Mouse (Mus musculus): ENCODE results near the gene Slc8a1. TPM values are rescaled to one million over a fixed set of nuclear protein-coding genes. Genes with fewer than 3 reads are reported as not detected.

Slc8a1 gene
- 73.3 and 83.6 TPM in 2 replicates for polyA plus RNA-seq (2015; fragmentation: Nextera tagmentation; extraction: Ambion mirVana)

DNA sequence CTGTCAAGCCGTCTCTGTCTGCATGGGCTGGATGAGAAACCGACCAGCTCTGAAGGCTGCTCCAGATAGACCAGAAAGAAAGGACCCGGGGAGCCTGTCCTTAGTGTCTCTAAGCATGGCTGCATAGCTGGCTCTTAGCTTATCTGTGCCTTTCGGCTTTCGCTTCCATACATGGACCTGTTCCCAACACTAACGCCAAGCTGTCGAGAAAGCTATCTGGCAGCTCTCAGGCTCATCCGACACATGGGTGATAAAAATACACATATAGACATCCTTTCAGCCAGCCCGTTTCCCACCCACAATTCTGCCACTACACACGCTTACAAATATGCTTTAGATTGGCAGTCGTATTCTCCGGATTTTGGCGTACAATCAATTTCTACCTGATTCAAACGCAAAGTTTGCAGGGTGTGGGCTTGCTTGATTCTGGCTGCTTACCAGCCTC, at the start of gene Slc8a1:
Slc8a1 (minus strand) TSS at position 67 of the 445 bp plus-strand sequence.
- peak; percentile 91 for ATAC-seq (replicated peaks; ENCODE audit: insufficient number of reproducible peaks, insufficient read depth, low FRiP score, low read depth)
- Histone ChIP-seq H3K27ac (peak within 1 kb of the TSS; percentile 91), H3K4me1 (replicated peaks) (peaks cover 20% of the 10 kb centered on the region), H3K4me2 (peak within 1 kb of the TSS; percentile 43), H3K27me3 (no peaks in the 10 kb centered on the region), H3K36me3 (no peaks in the 10 kb centered on the region), H3K9ac (peak within 1 kb of the TSS; percentile 56), H3K9me3 (replicated peaks) (no peaks in the 10 kb centered on the region), H3K4me3 (peak within 1 kb of the TSS; percentile 48)
- WGBS, result 24% methylated on average over 14 of the region's 14 CpGs

DNA sequence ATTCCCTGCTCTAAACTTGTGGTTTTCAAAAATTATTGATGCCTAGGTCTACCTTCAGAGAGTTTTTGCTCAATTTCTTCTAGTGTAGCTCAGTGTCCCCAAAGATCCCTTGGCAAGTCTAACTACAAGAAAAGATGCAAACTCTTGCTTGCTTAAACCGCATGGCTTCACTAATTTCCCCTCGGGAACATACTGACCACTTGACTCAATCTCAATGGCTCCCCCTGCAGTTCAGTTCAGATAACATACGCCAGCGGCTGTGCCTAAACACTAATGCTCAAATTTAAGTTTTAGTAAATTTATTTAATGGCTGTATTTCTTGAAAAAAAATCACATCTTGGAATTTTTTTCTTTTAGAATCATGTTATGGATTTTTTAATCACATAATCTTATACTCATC, 49.2 kb upstream of the Slc8a1 start:
- H3K4me1 ChIP-seq (replicated peaks), result peaks cover 21% of the 10 kb centered on the region
- no peak overlapping the region for H3K4me3 ChIP-seq
- 0 out of 2 replicates have a peak, but pooled peaks have one; percentile 58 for ATAC-seq (replicated peaks; ENCODE audit: insufficient number of reproducible peaks, insufficient read depth, low FRiP score, low read depth)
- H3K9me3 ChIP-seq (replicated peaks), result no peaks in the 10 kb centered on the region
- no peak overlapping the region for H3K27ac ChIP-seq
- no peaks in the 10 kb centered on the region for H3K27me3 ChIP-seq
- H3K4me2 ChIP-seq, result no peak overlapping the region
- H3K9ac ChIP-seq, result no peak overlapping the region
- H3K36me3 ChIP-seq, result no peaks in the 10 kb centered on the region
- WGBS, result 32% methylated on average over 4 of the region's 4 CpGs

DNA sequence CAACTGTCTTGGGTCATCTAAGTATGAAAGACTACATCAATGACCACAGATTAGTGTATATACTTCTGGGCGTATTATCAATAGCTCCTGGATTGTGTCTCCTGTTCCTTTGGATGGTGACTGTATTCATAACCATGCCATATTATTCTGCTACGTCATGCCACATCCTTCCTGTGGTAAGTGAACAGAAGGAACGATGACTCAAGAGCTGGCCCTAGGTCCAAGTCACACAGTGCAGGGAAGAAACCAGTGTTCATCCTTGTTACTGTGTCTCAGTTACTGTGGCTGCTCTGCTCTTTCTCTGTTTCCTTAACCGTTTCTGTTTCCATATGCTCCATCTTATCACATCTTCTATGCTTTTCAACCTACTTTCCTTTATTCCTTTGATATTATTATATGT, 44.1 kb upstream of the Slc8a1 start:
- 63% methylated on average over 4 of the region's 4 CpGs for WGBS
- Histone ChIP-seq H3K36me3 (no peaks in the 10 kb centered on the region), H3K9ac (no peak overlapping the region), H3K9me3 (replicated peaks) (no peaks in the 10 kb centered on the region), H3K27ac (peak overlapping the region; percentile 86), H3K4me1 (replicated peaks) (peaks cover 28% of the 10 kb centered on the region), H3K4me3 (no peak overlapping the region), H3K27me3 (no peaks in the 10 kb centered on the region), H3K4me2 (no peak overlapping the region)
- ATAC-seq (replicated peaks; ENCODE audit: insufficient number of reproducible peaks, insufficient read depth, low FRiP score, low read depth), result no peak

DNA sequence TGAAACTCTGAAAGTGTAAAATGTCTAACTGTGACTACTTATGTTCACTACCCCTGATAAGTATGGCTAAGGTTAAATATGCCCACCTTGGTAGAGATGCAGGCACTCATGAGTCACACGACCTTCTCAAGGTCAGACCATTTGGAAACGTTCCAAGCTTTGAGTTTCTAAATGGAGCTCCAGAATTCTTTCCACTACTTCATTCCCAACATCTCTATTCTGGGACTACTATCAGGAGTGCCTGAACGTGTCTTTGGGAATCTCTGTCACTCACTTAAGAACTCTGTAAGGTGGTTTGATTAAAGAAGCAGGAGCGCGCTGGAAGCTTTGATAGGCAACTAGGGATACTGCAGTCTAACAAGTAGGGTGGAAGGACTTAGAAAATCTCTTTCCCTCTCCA, 43.3 kb upstream of the Slc8a1 start:
- peak; percentile 90 for ATAC-seq (replicated peaks; ENCODE audit: insufficient number of reproducible peaks, insufficient read depth, low FRiP score, low read depth)
- H3K4me1 ChIP-seq (replicated peaks), result peaks cover 28% of the 10 kb centered on the region

DNA sequence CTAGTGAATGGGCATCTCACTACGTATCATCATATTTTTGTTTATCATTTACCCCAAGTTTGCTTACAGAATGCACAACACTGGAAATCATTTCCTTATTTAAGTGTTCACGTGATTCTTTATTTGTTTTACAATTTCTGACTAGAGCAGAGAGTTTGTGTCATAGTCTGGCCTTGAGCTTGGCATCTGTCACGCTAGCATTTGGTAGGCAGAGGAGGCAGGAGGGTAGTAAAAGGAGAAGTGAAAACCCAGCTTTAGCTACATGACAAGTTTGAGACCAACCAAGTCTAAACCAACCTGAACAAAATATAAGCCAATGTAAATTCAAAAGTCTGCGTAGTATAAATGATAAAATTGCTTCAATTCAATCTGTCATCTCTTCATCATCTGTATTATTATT, 41.7 kb upstream of the Slc8a1 start:
- H3K4me1 ChIP-seq (replicated peaks), result peaks cover 36% of the 10 kb centered on the region
- H3K9ac ChIP-seq, result no peak overlapping the region
- ATAC-seq (replicated peaks; ENCODE audit: insufficient number of reproducible peaks, insufficient read depth, low FRiP score, low read depth), result no peak
- H3K36me3 ChIP-seq, result no peaks in the 10 kb centered on the region
- 72% methylated on average over 4 of the region's 4 CpGs for WGBS
- peak overlapping the region; percentile 86 for H3K27ac ChIP-seq
- no peaks in the 10 kb centered on the region for H3K27me3 ChIP-seq
- H3K9me3 ChIP-seq (replicated peaks), result no peaks in the 10 kb centered on the region
- no peak overlapping the region for H3K4me2 ChIP-seq
- H3K4me3 ChIP-seq, result no peak overlapping the region

More for the DNA sequence above, 43.3 kb upstream of the Slc8a1 start:
- 27% methylated on average over 5 of the region's 5 CpGs for whole genome bisulfite sequencing
- Histone ChIP-seq H3K27me3 (no peaks in the 10 kb centered on the region), H3K4me3 (no peak overlapping the region), H3K9ac (no peak overlapping the region), H3K4me2 (peak overlapping the region; percentile 21; the same call in 1 of the 2 replicates), H3K9me3 (replicated peaks) (no peaks in the 10 kb centered on the region), H3K27ac (peak overlapping the region; percentile 86), H3K36me3 (no peaks in the 10 kb centered on the region)

GRCm38 (mm10) chr17:81750664-81751063, 12.5 kb upstream of the Slc8a1 start:
- no peaks in the 10 kb centered on the region for H3K27me3 ChIP-seq
- no peak overlapping the region for H3K27ac ChIP-seq
- H3K36me3 ChIP-seq, result no peaks in the 10 kb centered on the region
- no peak overlapping the region for H3K9ac ChIP-seq
- H3K4me3 ChIP-seq, result no peak overlapping the region
- no peaks in the 10 kb centered on the region; the same call in 1 of the 2 replicates for H3K4me1 ChIP-seq (replicated peaks)
- 73% methylated on average over 2 of the region's 2 CpGs for WGBS
- no peak for ATAC-seq (replicated peaks; ENCODE audit: insufficient number of reproducible peaks, insufficient read depth, low FRiP score, low read depth)
- no peak overlapping the region for H3K4me2 ChIP-seq
- no peaks in the 10 kb centered on the region for H3K9me3 ChIP-seq (replicated peaks)

DNA sequence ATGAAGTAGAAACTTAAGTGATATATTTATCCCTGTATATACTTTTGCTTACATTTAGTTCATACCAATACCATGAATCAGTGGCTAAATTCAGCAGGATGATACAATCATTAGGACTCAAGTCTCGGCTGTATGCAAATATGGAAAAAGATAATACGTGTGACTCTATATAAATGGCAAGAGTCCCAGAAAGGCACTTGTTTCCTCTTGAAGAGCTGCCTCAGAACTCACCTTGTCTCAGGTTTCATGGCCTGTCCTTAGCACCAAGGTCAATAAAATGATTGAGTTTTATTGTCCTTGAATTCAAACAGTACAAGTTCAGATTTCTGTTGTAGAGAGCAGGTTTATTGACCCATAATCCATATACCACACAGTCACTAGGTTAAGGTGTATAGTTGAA, 4.9 kb upstream of the Slc8a1 start:
- no peaks in the 10 kb centered on the region for H3K27me3 ChIP-seq
- 23% methylated on average over 2 of the region's 2 CpGs for WGBS
- no peaks in the 10 kb centered on the region for H3K9me3 ChIP-seq (replicated peaks)
- H3K4me1 ChIP-seq (replicated peaks), result peaks cover 20% of the 10 kb centered on the region
- H3K4me2 ChIP-seq, result no peak overlapping the region
- no peak for ATAC-seq (replicated peaks; ENCODE audit: insufficient number of reproducible peaks, insufficient read depth, low FRiP score, low read depth)
- no peak overlapping the region for H3K4me3 ChIP-seq
- H3K27ac ChIP-seq, result peak overlapping the region; percentile 56; the same call in 1 of the 2 replicates
- H3K36me3 ChIP-seq, result no peaks in the 10 kb centered on the region
- no peak overlapping the region for H3K9ac ChIP-seq

DNA sequence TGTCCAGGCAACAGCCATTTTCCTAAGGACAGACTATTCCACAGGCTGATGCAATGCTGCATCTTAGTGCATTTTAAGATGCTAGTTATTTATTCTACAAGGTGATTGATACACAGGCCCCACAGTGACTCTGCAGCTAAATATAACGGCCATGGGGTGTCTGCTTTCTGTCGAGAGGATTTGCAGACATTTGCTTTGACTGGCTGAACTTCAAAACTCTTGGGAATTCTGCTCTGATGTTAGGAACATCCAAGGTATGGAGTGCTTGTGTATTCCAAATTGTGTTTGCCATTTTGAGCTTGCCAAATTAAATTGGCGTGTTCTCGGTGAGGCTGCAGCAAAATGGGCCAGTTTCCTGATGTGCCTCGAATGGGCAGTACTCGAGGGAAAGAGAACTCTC, 2.4 kb upstream of the Slc8a1 start:
- Histone ChIP-seq H3K4me2 (peak overlapping the region; percentile 47), H3K9me3 (replicated peaks) (no peaks in the 10 kb centered on the region), H3K27ac (peak overlapping the region; percentile 92), H3K4me3 (peak overlapping the region; percentile 8; the same call in 1 of the 2 replicates), H3K36me3 (no peaks in the 10 kb centered on the region), H3K27me3 (no peaks in the 10 kb centered on the region), H3K4me1 (replicated peaks) (peaks cover 20% of the 10 kb centered on the region), H3K9ac (peak overlapping the region; percentile 33; the same call in 1 of the 2 replicates)
- peak; percentile 17; the same call in 1 of the 2 replicates for ATAC-seq (replicated peaks; ENCODE audit: insufficient number of reproducible peaks, insufficient read depth, low FRiP score, low read depth)
- WGBS, result 17% methylated on average over 6 of the region's 6 CpGs

- Histone ChIP-seq H3K4me1 (replicated peaks) (peaks cover 18% of the 10 kb centered on the region), H3K36me3 (no peaks in the 10 kb centered on the region), H3K4me3 (peak overlapping the region; percentile 48), H3K9ac (peak overlapping the region; percentile 56), H3K27me3 (no peaks in the 10 kb centered on the region), H3K9me3 (replicated peaks) (no peaks in the 10 kb centered on the region), H3K4me2 (no peak overlapping the region), H3K27ac (peak overlapping the region; percentile 91)
- 22% methylated on average over 2 of the region's 2 CpGs for WGBS
- ATAC-seq (replicated peaks; ENCODE audit: insufficient number of reproducible peaks, insufficient read depth, low FRiP score, low read depth), result 0 out of 2 replicates have a peak, but pooled peaks have one; percentile 6
Observed at GRCm38 (mm10) chr17:81737779-81738178, 398 bp downstream of the Slc8a1 start.

- 25% methylated on average over 4 of the region's 4 CpGs for WGBS
- peak overlapping the region; percentile 91 for H3K27ac ChIP-seq
- peak overlapping the region; percentile 56 for H3K9ac ChIP-seq
Observed at GRCm38 (mm10) chr17:81737309-81737708, 868 bp downstream of the Slc8a1 start.

GRCm38 (mm10) chr17:81735583-81735982, 2.6 kb downstream of the Slc8a1 start:
- Histone ChIP-seq H3K27ac (peak overlapping the region; percentile 87), H3K9me3 (replicated peaks) (no peaks in the 10 kb centered on the region), H3K36me3 (no peaks in the 10 kb centered on the region), H3K9ac (peak overlapping the region; percentile 60), H3K27me3 (no peaks in the 10 kb centered on the region), H3K4me2 (peak overlapping the region; percentile 57), H3K4me3 (peak overlapping the region; percentile 51), H3K4me1 (replicated peaks) (peaks cover 5% of the 10 kb centered on the region)
- ATAC-seq (replicated peaks; ENCODE audit: insufficient number of reproducible peaks, insufficient read depth, low FRiP score, low read depth), result no peak
- WGBS, result 42% methylated on average over 2 of the region's 2 CpGs

More at GRCm38 (mm10) chr17:81737309-81737708, 868 bp downstream of the Slc8a1 start:
- Histone ChIP-seq H3K4me3 (peak overlapping the region; percentile 48), H3K4me2 (no peak overlapping the region), H3K27me3 (no peaks in the 10 kb centered on the region), H3K36me3 (no peaks in the 10 kb centered on the region), H3K9me3 (replicated peaks) (no peaks in the 10 kb centered on the region), H3K4me1 (replicated peaks) (peaks cover 17% of the 10 kb centered on the region)
- no peak for ATAC-seq (replicated peaks; ENCODE audit: insufficient number of reproducible peaks, insufficient read depth, low FRiP score, low read depth)

- Histone ChIP-seq H3K27me3 (no peaks in the 10 kb centered on the region), H3K9ac (peak overlapping the region; percentile 17; the same call in 1 of the 2 replicates), H3K4me2 (peak overlapping the region; percentile 47), H3K36me3 (no peaks in the 10 kb centered on the region), H3K27ac (peak overlapping the region; percentile 42), H3K4me1 (replicated peaks) (peaks cover 5% of the 10 kb centered on the region), H3K4me3 (peak overlapping the region; percentile 13; the same call in 1 of the 2 replicates), H3K9me3 (replicated peaks) (no peaks in the 10 kb centered on the region)
- no peak for ATAC-seq (replicated peaks; ENCODE audit: insufficient number of reproducible peaks, insufficient read depth, low FRiP score, low read depth)
- 51% methylated on average over 4 of the region's 4 CpGs for WGBS
Observed at GRCm38 (mm10) chr17:81729891-81730290, 8.3 kb downstream of the Slc8a1 start.
